Mouse (Mus musculus) CH12.LX (cell line): ENCODE data around the gene Hist1h2ag. TPM values are rescaled to one million over a fixed set of nuclear protein-coding genes. Genes with fewer than 3 reads are reported as not detected.

ENCODE experiments used
- DNase-seq: peaks from one replicate; pipeline ENCODE4 v3.0.0-alpha.2; 2013; ENCODE audit errors: extremely low read depth
- H3K27ac ChIP-seq: 2 replicates; pipeline ENCODE4 v1.5.1; 2012; ENCODE audit warnings: low read depth, mild to moderate bottlenecking, control low read depth, moderate library complexity; ENCODE audit not compliant: insufficient read depth
- H3K27me3 ChIP-seq: replicated peaks from 2 replicates; pipeline ENCODE3; 2012; ENCODE audit warnings: inconsistent platforms
- H3K36me3 ChIP-seq, 2 experiments: replicated peaks in 1 of 2; 2 replicates each; pipeline versions ENCODE3 to v1.6.1; 2012; ENCODE audit warnings: inconsistent platforms in 1 of 2, low read length in 1 of 2, mild to moderate bottlenecking in 1 of 2, mixed read lengths in 1 of 2, moderate library complexity in 1 of 2; ENCODE audit not compliant: control insufficient read depth in 1 of 2, insufficient read depth in 1 of 2
- H3K4me1 ChIP-seq, 2 experiments: 2 replicates each; pipeline ENCODE4 v1.6.1; 2012; ENCODE audit warnings: inconsistent platforms in 1 of 2, moderate library complexity in 1 of 2; ENCODE audit not compliant: insufficient read depth in 2 of 2, control insufficient read depth in 1 of 2
- H3K4me2 ChIP-seq: 2 replicates; pipeline ENCODE4 v1.6.1; 2012; ENCODE audit warnings: low read depth, mild to moderate bottlenecking, control low read depth; ENCODE audit not compliant: poor library complexity, insufficient read depth, severe bottlenecking
- H3K4me3 ChIP-seq, 3 experiments: fragments of 150-350 bp in 1 of 3; sonication (generic) in 1 of 3; replicated peaks in 1 of 3; 2 replicates each; pipeline versions ENCODE3 to v1.5.1; 2011 to 2012; ENCODE audit warnings: low read depth in 2 of 3, low read length in 2 of 3, mild to moderate bottlenecking in 2 of 3, moderate library complexity in 2 of 3, control low read depth in 1 of 3, improper control_type of control experiment in 1 of 3, inconsistent platforms in 1 of 3, mixed read lengths in 1 of 3; ENCODE audit not compliant: poor library complexity in 1 of 3
- H3K79me2 ChIP-seq: replicated peaks from 2 replicates; pipeline ENCODE4 v1.6.1; 2012; ENCODE audit warnings: mild to moderate bottlenecking, moderate library complexity; ENCODE audit not compliant: control insufficient read depth, poor library complexity, insufficient read depth, severe bottlenecking; ENCODE audit errors: extremely low read depth
- H3K9ac ChIP-seq: 2 replicates; pipeline ENCODE4 v1.6.1; 2012; ENCODE audit warnings: low read depth, mild to moderate bottlenecking, control low read depth, moderate library complexity; ENCODE audit not compliant: insufficient read depth
- H3K9me3 ChIP-seq: replicated peaks from 2 replicates; pipeline ENCODE3; 2012; ENCODE audit warnings: low read length, inconsistent platforms, mixed read lengths
- BHLHE40 ChIP-seq: IDR thresholded peaks from 2 replicates; pipeline ENCODE4 v1.6.1; 2011; ENCODE audit warnings: mild to moderate bottlenecking, low read depth, low read length, improper control_type of control experiment
- CHD1 ChIP-seq: IDR thresholded peaks from 2 replicates; pipeline ENCODE4 v1.6.1; 2012; ENCODE audit warnings: low read depth, low read length, improper control_type of control experiment, inconsistent platforms
- CHD2 ChIP-seq: IDR thresholded peaks from 2 replicates; pipeline ENCODE4 v1.6.1; 2011; ENCODE audit warnings: low read length, improper control_type of control experiment
- CTCF ChIP-seq, 2 experiments: IDR thresholded peaks in 1 of 2; conservative IDR thresholded peaks in 1 of 2; 2 replicates each; pipeline ENCODE4 v1.5.1; 2011 to 2012; ENCODE audit warnings: low read depth in 2 of 2, low read length in 2 of 2, improper control_type of control experiment in 1 of 2, inconsistent platforms in 1 of 2, mild to moderate bottlenecking in 1 of 2, moderate library complexity in 1 of 2
- ELF1 ChIP-seq: IDR thresholded peaks from 2 replicates; pipeline ENCODE4 v1.6.1; 2014; ENCODE audit warnings: low read depth, mild to moderate bottlenecking, inconsistent platforms, low read length, improper control_type of control experiment
- ETS1 ChIP-seq: conservative IDR thresholded peaks from 2 replicates; pipeline ENCODE4 v1.6.1; 2012; ENCODE audit warnings: low read depth, mild to moderate bottlenecking, inconsistent platforms, low read length, improper control_type of control experiment, moderate library complexity
- GABPA ChIP-seq: IDR thresholded peaks from 2 replicates; pipeline ENCODE4 v1.6.1; 2012; ENCODE audit warnings: low read depth, low read length, improper control_type of control experiment, inconsistent platforms; ENCODE audit not compliant: insufficient replicate concordance
- HCFC1 ChIP-seq: IDR thresholded peaks from 2 replicates; pipeline ENCODE4 v1.6.1; 2012; ENCODE audit warnings: low read depth, mild to moderate bottlenecking, inconsistent platforms, low read length, improper control_type of control experiment
- IRF4 ChIP-seq: IDR thresholded peaks from 2 replicates; pipeline ENCODE4 v1.6.1; 2014; ENCODE audit warnings: low read depth, mild to moderate bottlenecking, inconsistent platforms, low read length, improper control_type of control experiment
- KAT2A ChIP-seq: IDR thresholded peaks from 2 replicates; pipeline ENCODE4 v1.6.1; 2012; ENCODE audit warnings: low read length, improper control_type of control experiment, inconsistent platforms; ENCODE audit not compliant: insufficient replicate concordance
- MAFK ChIP-seq: IDR thresholded peaks from 2 replicates; pipeline ENCODE4 v1.6.1; 2011; ENCODE audit warnings: low read length, improper control_type of control experiment; ENCODE audit not compliant: insufficient replicate concordance
- MEF2A ChIP-seq: IDR thresholded peaks from 2 replicates; pipeline ENCODE4 v1.6.1; 2014; ENCODE audit warnings: low read depth, mild to moderate bottlenecking, inconsistent platforms, low read length, improper control_type of control experiment, borderline replicate concordance
- MXI1 ChIP-seq: IDR thresholded peaks from 2 replicates; pipeline ENCODE4 v1.6.1; 2011; ENCODE audit warnings: mild to moderate bottlenecking, low read depth, low read length, improper control_type of control experiment
- MYC ChIP-seq: IDR thresholded peaks from 2 replicates; pipeline ENCODE4 v1.6.1; 2011; ENCODE audit warnings: low read depth, mild to moderate bottlenecking, improper control_type of control experiment, low read length
- NRF1 ChIP-seq: IDR thresholded peaks from 2 replicates; pipeline ENCODE4 v1.6.1; 2014; ENCODE audit warnings: low read depth, mild to moderate bottlenecking, inconsistent platforms, low read length, improper control_type of control experiment, moderate library complexity
- PAX5 ChIP-seq: IDR thresholded peaks from 2 replicates; pipeline ENCODE4 v1.6.1; 2012; ENCODE audit warnings: low read length, inconsistent platforms, mixed read lengths
- POLR2A ChIP-seq: IDR thresholded peaks from 2 replicates; pipeline ENCODE4 v1.6.1; 2011; ENCODE audit warnings: low read depth, mild to moderate bottlenecking, improper control_type of control experiment, low read length
- POLR2AphosphoS2 ChIP-seq: IDR thresholded peaks from 2 replicates; pipeline ENCODE4 v1.6.1; 2011; ENCODE audit warnings: low read depth, low read length, improper control_type of control experiment
- RCOR1 ChIP-seq: conservative IDR thresholded peaks from 2 replicates; pipeline ENCODE4 v1.6.1; 2012; ENCODE audit warnings: low read depth, mild to moderate bottlenecking, inconsistent platforms, low read length, improper control_type of control experiment
- SIN3A ChIP-seq: IDR thresholded peaks from 2 replicates; pipeline ENCODE4 v1.6.1; 2012; ENCODE audit warnings: low read length, improper control_type of control experiment, inconsistent platforms
- SMC3 ChIP-seq: IDR thresholded peaks from 2 replicates; pipeline ENCODE4 v1.6.1; 2011; ENCODE audit warnings: low read depth, low read length, improper control_type of control experiment
- TBP ChIP-seq: conservative IDR thresholded peaks from 2 replicates; pipeline ENCODE4 v1.6.1; 2011; ENCODE audit warnings: low read depth, low read length, improper control_type of control experiment
- TCF12 ChIP-seq: IDR thresholded peaks from 2 replicates; pipeline ENCODE4 v1.6.1; 2014; ENCODE audit warnings: low read depth, mild to moderate bottlenecking, inconsistent platforms, low read length, improper control_type of control experiment
- UBTF ChIP-seq: IDR thresholded peaks from 2 replicates; pipeline ENCODE4 v1.6.1; 2012; ENCODE audit warnings: low read depth, mild to moderate bottlenecking, inconsistent platforms, low read length, improper control_type of control experiment, moderate library complexity
- USF2 ChIP-seq: conservative IDR thresholded peaks from 2 replicates; pipeline ENCODE4 v1.6.1; 2011; ENCODE audit warnings: low read depth, low read length, improper control_type of control experiment
- ZC3H11A ChIP-seq: IDR thresholded peaks from 2 replicates; pipeline ENCODE4 v1.6.1; 2012; ENCODE audit warnings: low read depth, mild to moderate bottlenecking, inconsistent platforms, low read length, improper control_type of control experiment
- ZKSCAN1 ChIP-seq: IDR thresholded peaks from 2 replicates; pipeline ENCODE4 v1.6.1; 2012; ENCODE audit warnings: low read depth, inconsistent platforms, low read length, improper control_type of control experiment, borderline replicate concordance
- ZMIZ1 ChIP-seq: IDR thresholded peaks from 2 replicates; pipeline ENCODE4 v1.6.1; 2012; ENCODE audit warnings: low read depth, mild to moderate bottlenecking, inconsistent platforms, low read length, improper control_type of control experiment
- ZNF384 ChIP-seq: IDR thresholded peaks from 2 replicates; pipeline ENCODE4 v1.6.1; 2012; ENCODE audit warnings: low read depth, low read length, improper control_type of control experiment, inconsistent platforms
- dilution Hi-C: fragments of 300-500 bp; cut with MboI; formaldehyde crosslinking; loops from 2 replicates; pipeline ENCODE4 v1.14.3; 2020; ENCODE audit warnings: low sequenced_read_pairs; ENCODE audit not compliant: extremely low pct_unique_long_range_greater_than_20kb, extremely low pct_ligation_motif_present
- in situ Hi-C: fragments of 300-500 bp; cut with MboI; formaldehyde crosslinking; loops from 3 replicates; pipeline ENCODE4 v1.14.3; 2019; ENCODE audit warnings: low sequenced_read_pairs, low pct_ligation_motif_present, low pct_unique_long_range_greater_than_20kb, mixed read lengths
- polyA plus RNA-seq: library from polyadenylated mRNA; unstranded; fragments of >175 nt; gene quantifications from 2 replicates; pipeline ENCODE4 v1.2.1, GENCODE M21; 2012; ENCODE audit warnings: low read depth; ENCODE audit not compliant: insufficient read length
- total RNA-seq, 2 experiments: library from RNA; depleted of rRNA; stranded (reverse); fragments of 300-350 nt in 1 of 2; fragments of >200 nt in 1 of 2; gene quantifications; 2 replicates each; pipeline ENCODE4 v1.2.3; 2012 to 2014

Gene Hist1h2ag
- total and polyA plus RNA-seq, 3 experiments = 7.3 to 576 (median 22.0) TPM

DNA sequence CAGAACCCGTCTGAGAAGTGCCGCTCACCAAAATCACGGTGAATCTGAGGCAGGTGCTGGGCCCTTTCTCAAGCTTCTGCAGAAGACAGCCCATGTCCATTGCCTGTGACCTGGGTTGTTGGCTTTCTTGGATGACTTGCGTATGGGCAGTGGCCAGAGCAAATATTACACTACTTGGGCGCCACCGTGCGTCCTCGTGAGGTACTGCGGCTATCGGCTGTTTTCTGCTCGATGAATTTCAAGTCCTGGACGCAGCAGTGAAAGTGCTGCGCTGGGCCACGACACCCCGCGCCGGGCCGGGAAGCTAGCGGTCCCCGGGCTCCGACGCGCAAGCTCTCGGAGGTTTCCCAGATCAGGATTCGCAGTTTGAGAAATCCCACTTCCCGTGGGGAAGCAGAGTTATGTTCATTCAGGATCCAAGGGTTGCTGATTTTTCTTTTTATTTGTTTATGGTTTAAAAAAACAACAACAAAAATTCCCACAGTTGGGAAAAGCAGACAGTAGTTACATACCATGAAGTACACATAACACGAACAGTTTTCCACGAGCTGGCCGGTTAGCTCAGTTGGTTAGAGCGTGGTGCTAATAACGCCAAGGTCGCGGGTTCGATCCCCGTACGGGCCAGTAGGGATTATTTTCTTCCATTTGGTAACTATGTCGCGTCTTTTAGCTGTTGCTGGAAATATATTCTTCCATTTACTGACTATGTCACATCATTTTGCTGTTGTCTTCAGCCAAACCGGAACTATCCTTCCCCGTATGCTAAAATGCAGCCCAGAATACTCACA, 13.9 kb downstream of the Hist1h2ag start (continued):
- TF ChIP-seq RCOR1 (no peak), ZNF384 (peak; percentile 55; the same call in 1 of the 2 replicates), ELF1 (peak; percentile 95), UBTF (peak; percentile 88), MYC (0 out of 2 replicates have a peak, but pooled peaks have one; percentile 7), CHD2 (no peak), NRF1 (peak; percentile 61), POLR2A (no peak), CTCF (conservative IDR thresholded peaks at IDR 0.05 in 1 of 2, IDR thresholded peaks at IDR 0.05 in 1 of 2; ENCODE audit: low read depth in 2 of 2, low read length in 2 of 2) (peak; percentile 55 to 97; a peak in 3 of 4 replicates), KAT2A (0 out of 2 replicates have a peak, but pooled peaks have one; percentile 36), ZC3H11A (peak; percentile 81), MXI1 (no peak), ZMIZ1 (no peak)

- peak overlapping the region; percentile 45; the same call in 1 of the 2 replicates for H3K9ac ChIP-seq
- peak; percentile 88 for DNase-seq
- in situ Hi-C loops = loop anchor here (10.0 to 25.0 kb wide), 2 partner anchors 852 to 1736 kb away; partner anchors contain the start of genes Hist1h1a, Hist1h2ab, Hist1h3a and Hist1h3b
- peaks cover 5% of the 10 kb centered on the region for H3K27me3 ChIP-seq
- TF ChIP-seq TCF12 (peak; percentile 47; the same call in 1 of the 2 replicates), SMC3 (no peak), POLR2AphosphoS2 (no peak), USF2 (no peak), MAFK (peak; percentile 88), IRF4 (peak; percentile 52; the same call in 1 of the 2 replicates), TBP (peak; percentile 99), CHD1 (no peak), HCFC1 (no peak; the same call in 1 of the 2 replicates), KAT2A (peak; percentile 83), MYC (0 out of 2 replicates have a peak, but pooled peaks have one; percentile 8), ELF1 (peak; percentile 92), RCOR1 (0 out of 2 replicates have a peak, but pooled peaks have one; percentile 54), ZNF384 (peak; percentile 96), BHLHE40 (peak; percentile 85), MXI1 (no peak), PAX5 (no peak), SIN3A (no peak; the same call in 1 of the 2 replicates), ZKSCAN1 (no peak), ETS1 (peak; percentile 55), ZMIZ1 (no peak), MEF2A (peak; percentile 21; the same call in 1 of the 2 replicates), GABPA (no peak)
- TF ChIP-seq, all 38 proteins: peak for 12
- H3K4me1 ChIP-seq = peaks cover 0 to 3% of the 10 kb centered on the region in 2 experiments; a peak in 1 of 4 replicates
- H3K36me3 ChIP-seq = no peaks in the 10 kb centered on the region
- no peaks in the 10 kb centered on the region for H3K79me2 ChIP-seq
- peak overlapping the region; percentile 96 for H3K4me2 ChIP-seq
- peak overlapping the region; percentile 52 to 67 (median 61) for H3K4me3 ChIP-seq
- H3K9me3 ChIP-seq = no peaks in the 10 kb centered on the region
- peak overlapping the region; percentile 1; the same call in 1 of the 2 replicates for H3K27ac ChIP-seq
- dilution Hi-C loops = no loop called here
These were observed 16.4 kb downstream of the Hist1h2ag start for GRCm38 (mm10) chr13:22026058-22027031.
